Mouse (Mus musculus) limb, embryonic 13.5 days (tissue): Measurements from ENCODE around the gene Gin1. TPM values are rescaled to one million over a fixed set of nuclear protein-coding genes. Genes with fewer than 3 reads are reported as not detected.
A peak's percentile ranks its signal among the peaks of the same experiment; 100 is the strongest.

Experiments
- ATAC-seq: fragments of 200-750 bp; cut with Nextera tagmentation; 2 replicates; pipeline ENCODE4 v1.8.0; 2017; ENCODE audit warnings: low read depth, moderate number of reproducible peaks, moderate TSS enrichment; ENCODE audit not compliant: low FRiP score
- H3K27ac ChIP-seq: fragments of 300-500 bp; sonication (generic); 2 replicates; pipeline ENCODE4 v1.5.1; 2015; ENCODE audit warnings: inconsistent platforms, mild to moderate bottlenecking, moderate library complexity
- H3K27me3 ChIP-seq: fragments of 300-500 bp; sonication (generic); 2 replicates; pipeline ENCODE4 v1.6.1; 2015; ENCODE audit warnings: mild to moderate bottlenecking, inconsistent platforms
- H3K36me3 ChIP-seq: fragments of 300-500 bp; sonication (generic); 2 replicates; pipeline ENCODE4 v1.6.1; 2015; ENCODE audit warnings: inconsistent platforms, mild to moderate bottlenecking, moderate library complexity
- H3K4me1 ChIP-seq: fragments of 300-500 bp; sonication (generic); 2 replicates; pipeline ENCODE4 v1.6.1; 2015; ENCODE audit warnings: inconsistent platforms
- H3K4me2 ChIP-seq: fragments of 300-500 bp; sonication (generic); replicated peaks from 2 replicates; pipeline ENCODE4 v1.6.1; 2015; ENCODE audit warnings: inconsistent platforms, mild to moderate bottlenecking, moderate library complexity
- H3K4me3 ChIP-seq: fragments of 300-500 bp; sonication (generic); 2 replicates; pipeline ENCODE4 v1.5.1; 2015; ENCODE audit warnings: moderate library complexity, mild to moderate bottlenecking, inconsistent platforms
- H3K9ac ChIP-seq: fragments of 300-500 bp; sonication (generic); 2 replicates; pipeline ENCODE4 v1.6.1; 2015; ENCODE audit warnings: mild to moderate bottlenecking, inconsistent platforms
- H3K9me3 ChIP-seq: fragments of 300-500 bp; sonication (generic); 2 replicates; pipeline ENCODE4 v1.6.1; 2016; ENCODE audit warnings: inconsistent platforms
- WGBS: fragments of 180-500 bp; shearing (Covaris S2); methylation state at CpG from one replicate; pipeline ENCODE4 v1.1.7; 2015; 5-methylcytosine and 5-hydroxymethylcytosine counted together
- polyA plus RNA-seq: library from polyadenylated mRNA; unstranded; fragments of >200 nt; fragmentation: Nextera tagmentation; extraction: Ambion mirVana; gene quantifications from 2 replicates; pipeline ENCODE4 v1.2.1, GENCODE M21; 2015

The Gin1 gene
- polyA plus RNA-seq, 1 experiment from 2014 or later, result 18.7 TPM

- Histone ChIP-seq H3K9me3 (peaks cover 5% of the 10 kb centered on the region; the same call in 1 of the 2 replicates), H3K4me3 (no peak overlapping the region), H3K27ac (no peak overlapping the region), H3K4me1 (no peaks in the 10 kb centered on the region), H3K9ac (no peak overlapping the region), H3K27me3 (no peaks in the 10 kb centered on the region), H3K4me2 (no peak overlapping the region), H3K36me3 (no peaks in the 10 kb centered on the region)
- WGBS, result 77% methylated on average over 9 of the region's 9 CpGs
- ATAC-seq, result no peak
Measured at GRCm38 (mm10) chr1:97795936-97796335, 26.0 kb downstream of the Gin1 start.

GRCm38 (mm10) chr1:97802207-97802902 lies 32.4 kb downstream of the Gin1 start:
- H3K36me3 ChIP-seq, result no peaks in the 10 kb centered on the region
- peaks cover 5% of the 10 kb centered on the region; the same call in 1 of the 2 replicates for H3K9me3 ChIP-seq
- H3K4me3 ChIP-seq, result no peak overlapping the region
- no peak for ATAC-seq
- H3K9ac ChIP-seq, result no peak overlapping the region
- no peak overlapping the region for H3K4me2 ChIP-seq
- no peaks in the 10 kb centered on the region for H3K4me1 ChIP-seq
- WGBS, result 45% methylated on average over 4 of the region's 4 CpGs
- H3K27me3 ChIP-seq, result no peaks in the 10 kb centered on the region
- H3K27ac ChIP-seq, result no peak overlapping the region

- no peak for ATAC-seq
- no peak overlapping the region for H3K9ac ChIP-seq
- no peaks in the 10 kb centered on the region for H3K4me1 ChIP-seq
- no peaks in the 10 kb centered on the region for H3K27me3 ChIP-seq
- H3K4me3 ChIP-seq, result no peak overlapping the region
- peaks cover 5% of the 10 kb centered on the region; the same call in 1 of the 2 replicates for H3K9me3 ChIP-seq
- H3K4me2 ChIP-seq, result no peak overlapping the region
- no peaks in the 10 kb centered on the region for H3K36me3 ChIP-seq
- H3K27ac ChIP-seq, result no peak overlapping the region
Measured at GRCm38 (mm10) chr1:97804520-97804919, 34.5 kb downstream of the Gin1 start.

- H3K4me2 ChIP-seq, result no peak overlapping the region
- H3K4me3 ChIP-seq, result no peak overlapping the region
- no peaks in the 10 kb centered on the region for H3K4me1 ChIP-seq
- no peak for ATAC-seq
- H3K27ac ChIP-seq, result no peak overlapping the region
- 41% methylated on average over 2 of the region's 2 CpGs for WGBS
- H3K9ac ChIP-seq, result no peak overlapping the region
- H3K9me3 ChIP-seq, result no peaks in the 10 kb centered on the region
- H3K36me3 ChIP-seq, result no peaks in the 10 kb centered on the region
- H3K27me3 ChIP-seq, result no peaks in the 10 kb centered on the region
Measured at GRCm38 (mm10) chr1:97809255-97809912, 39.4 kb downstream of the Gin1 start.

GRCm38 (mm10) chr1:97821282-97821681 lies 51.3 kb downstream of the Gin1 start:
- no peaks in the 10 kb centered on the region for H3K27me3 ChIP-seq
- H3K4me2 ChIP-seq, result no peak overlapping the region
- 0 out of 2 replicates have a peak, but pooled peaks cover 1% of the 10 kb centered on the region for H3K9me3 ChIP-seq
- H3K27ac ChIP-seq, result no peak overlapping the region
- ATAC-seq, result no peak
- 86% methylated on average over 3 of the region's 3 CpGs for WGBS
- peaks cover 6% of the 10 kb centered on the region; the same call in 1 of the 2 replicates for H3K36me3 ChIP-seq
- H3K4me1 ChIP-seq, result 0 out of 2 replicates have a peak, but pooled peaks cover 3% of the 10 kb centered on the region
- no peak overlapping the region for H3K4me3 ChIP-seq
- H3K9ac ChIP-seq, result no peak overlapping the region

GRCm38 (mm10) chr1:97822203-97822602 lies 52.2 kb downstream of the Gin1 start:
- WGBS, result 90% methylated on average over 5 of the region's 5 CpGs

GRCm38 (mm10) chr1:97822904-97823303 lies 52.9 kb downstream of the Gin1 start:
- ATAC-seq, result no peak
- 93% methylated on average over 7 of the region's 7 CpGs for WGBS
- 0 out of 2 replicates have a peak, but pooled peaks cover 3% of the 10 kb centered on the region for H3K4me1 ChIP-seq

More at GRCm38 (mm10) chr1:97822203-97822602, 52.2 kb downstream of the Gin1 start:
- H3K9ac ChIP-seq, result no peak overlapping the region
- no peak for ATAC-seq
- H3K36me3 ChIP-seq, result peaks cover 6% of the 10 kb centered on the region; the same call in 1 of the 2 replicates
- H3K9me3 ChIP-seq, result no peaks in the 10 kb centered on the region
- no peak overlapping the region for H3K4me2 ChIP-seq
- H3K4me1 ChIP-seq, result 0 out of 2 replicates have a peak, but pooled peaks cover 3% of the 10 kb centered on the region
- no peaks in the 10 kb centered on the region for H3K27me3 ChIP-seq
- H3K27ac ChIP-seq, result no peak overlapping the region
- H3K4me3 ChIP-seq, result no peak overlapping the region

GRCm38 (mm10) chr1:97827566-97827965 lies 57.6 kb downstream of the Gin1 start:
- ATAC-seq, result no peak
- 83% methylated on average over 2 of the region's 2 CpGs for WGBS
- H3K27ac ChIP-seq, result no peak overlapping the region

More at GRCm38 (mm10) chr1:97822904-97823303, 52.9 kb downstream of the Gin1 start:
- Histone ChIP-seq H3K9me3 (no peaks in the 10 kb centered on the region), H3K36me3 (peaks cover 2% of the 10 kb centered on the region; the same call in 1 of the 2 replicates), H3K27ac (no peak overlapping the region), H3K4me3 (no peak overlapping the region), H3K4me2 (no peak overlapping the region), H3K9ac (no peak overlapping the region), H3K27me3 (no peaks in the 10 kb centered on the region)

GRCm38 (mm10) chr1:97828087-97828486 lies 58.1 kb downstream of the Gin1 start:
- Histone ChIP-seq H3K27ac (no peak overlapping the region), H3K9me3 (no peaks in the 10 kb centered on the region), H3K4me3 (no peak overlapping the region), H3K36me3 (peaks cover 11% of the 10 kb centered on the region), H3K9ac (no peak overlapping the region), H3K27me3 (no peaks in the 10 kb centered on the region), H3K4me1 (peaks cover under 1% of the 10 kb centered on the region; the same call in 1 of the 2 replicates), H3K4me2 (no peak overlapping the region)
- 91% methylated on average over 5 of the region's 5 CpGs for WGBS
- no peak for ATAC-seq

More at GRCm38 (mm10) chr1:97827566-97827965, 57.6 kb downstream of the Gin1 start:
- Histone ChIP-seq H3K4me3 (no peak overlapping the region), H3K4me1 (no peaks in the 10 kb centered on the region), H3K9ac (no peak overlapping the region), H3K36me3 (peaks cover 11% of the 10 kb centered on the region), H3K9me3 (no peaks in the 10 kb centered on the region), H3K4me2 (no peak overlapping the region), H3K27me3 (no peaks in the 10 kb centered on the region)

GRCm38 (mm10) chr1:97833466-97834353 lies 63.7 kb downstream of the Gin1 start:
- peak; percentile 44; the same call in 1 of the 2 replicates for ATAC-seq
- Histone ChIP-seq H3K4me2 (no peak overlapping the region), H3K9ac (no peak overlapping the region), H3K9me3 (no peaks in the 10 kb centered on the region), H3K27ac (0 out of 2 replicates have a peak overlapping the region, but pooled peaks have one; percentile 2), H3K36me3 (peaks cover 9% of the 10 kb centered on the region), H3K27me3 (no peaks in the 10 kb centered on the region), H3K4me3 (no peak overlapping the region), H3K4me1 (peaks cover 7% of the 10 kb centered on the region; the same call in 1 of the 2 replicates)
- WGBS, result 74% methylated on average over 5 of the region's 5 CpGs

GRCm38 (mm10) chr1:97834354-97834822 lies 64.4 kb downstream of the Gin1 start:
- 80% methylated on average over 5 of the region's 5 CpGs for WGBS
- no peak overlapping the region for H3K4me2 ChIP-seq
- no peak overlapping the region for H3K27ac ChIP-seq
- no peak for ATAC-seq
- no peaks in the 10 kb centered on the region for H3K27me3 ChIP-seq
- H3K4me1 ChIP-seq, result peaks cover 7% of the 10 kb centered on the region; the same call in 1 of the 2 replicates
- H3K36me3 ChIP-seq, result peaks cover 9% of the 10 kb centered on the region
- H3K9me3 ChIP-seq, result no peaks in the 10 kb centered on the region
- no peak overlapping the region for H3K9ac ChIP-seq
- H3K4me3 ChIP-seq, result no peak overlapping the region
